Mouse (Mus musculus) urinary bladder, postnatal 4 days (tissue): ENCODE data around the gene Onecut1.

Experiments
- DNase-seq, 2 experiments: peaks; one replicate each; pipeline ENCODE4 v3.0.0; 2021 to 2022; ENCODE audit warnings: low spot score in 2 of 2

Gene Onecut1

GRCm38 (mm10) chr9:74860461-74860860, 1.3 kb upstream of the Onecut1 start:
- no peak for DNase-seq

- DNase-seq = no peak
Observed at GRCm38 (mm10) chr9:74862096-74862780, 517 bp downstream of the Onecut1 start.

DNA sequence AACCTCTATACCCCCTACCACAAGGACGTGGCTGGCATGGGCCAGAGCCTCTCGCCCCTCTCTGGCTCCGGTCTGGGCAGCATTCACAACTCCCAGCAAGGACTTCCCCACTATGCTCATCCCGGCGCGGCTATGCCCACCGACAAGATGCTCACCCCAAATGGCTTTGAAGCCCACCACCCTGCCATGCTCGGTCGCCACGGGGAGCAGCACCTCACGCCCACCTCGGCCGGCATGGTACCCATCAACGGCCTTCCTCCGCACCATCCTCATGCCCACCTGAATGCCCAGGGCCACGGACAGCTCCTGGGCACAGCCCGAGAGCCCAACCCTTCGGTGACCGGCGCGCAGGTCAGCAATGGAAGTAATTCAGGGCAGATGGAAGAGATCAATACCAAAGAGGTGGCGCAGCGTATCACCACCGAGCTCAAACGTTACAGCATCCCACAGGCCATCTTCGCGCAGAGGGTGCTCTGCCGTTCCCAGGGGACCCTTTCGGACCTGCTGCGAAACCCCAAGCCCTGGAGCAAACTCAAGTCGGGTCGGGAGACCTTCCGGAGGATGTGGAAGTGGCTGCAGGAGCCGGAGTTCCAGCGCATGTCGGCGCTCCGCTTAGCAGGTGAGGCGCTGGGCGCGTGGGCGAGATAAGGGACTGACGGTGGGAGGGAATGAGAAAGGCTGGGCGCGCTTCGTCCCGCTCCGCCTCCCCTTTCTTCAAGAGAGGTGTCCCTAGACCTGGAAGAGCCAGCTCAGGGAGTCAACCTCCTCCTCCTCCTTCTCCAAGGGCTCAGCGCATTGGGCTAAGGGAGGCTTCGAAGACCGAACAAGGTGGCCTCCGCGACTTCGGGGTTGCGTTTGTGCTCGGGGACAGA, 1.3 kb downstream of the Onecut1 start:
- no peak for DNase-seq

DNA sequence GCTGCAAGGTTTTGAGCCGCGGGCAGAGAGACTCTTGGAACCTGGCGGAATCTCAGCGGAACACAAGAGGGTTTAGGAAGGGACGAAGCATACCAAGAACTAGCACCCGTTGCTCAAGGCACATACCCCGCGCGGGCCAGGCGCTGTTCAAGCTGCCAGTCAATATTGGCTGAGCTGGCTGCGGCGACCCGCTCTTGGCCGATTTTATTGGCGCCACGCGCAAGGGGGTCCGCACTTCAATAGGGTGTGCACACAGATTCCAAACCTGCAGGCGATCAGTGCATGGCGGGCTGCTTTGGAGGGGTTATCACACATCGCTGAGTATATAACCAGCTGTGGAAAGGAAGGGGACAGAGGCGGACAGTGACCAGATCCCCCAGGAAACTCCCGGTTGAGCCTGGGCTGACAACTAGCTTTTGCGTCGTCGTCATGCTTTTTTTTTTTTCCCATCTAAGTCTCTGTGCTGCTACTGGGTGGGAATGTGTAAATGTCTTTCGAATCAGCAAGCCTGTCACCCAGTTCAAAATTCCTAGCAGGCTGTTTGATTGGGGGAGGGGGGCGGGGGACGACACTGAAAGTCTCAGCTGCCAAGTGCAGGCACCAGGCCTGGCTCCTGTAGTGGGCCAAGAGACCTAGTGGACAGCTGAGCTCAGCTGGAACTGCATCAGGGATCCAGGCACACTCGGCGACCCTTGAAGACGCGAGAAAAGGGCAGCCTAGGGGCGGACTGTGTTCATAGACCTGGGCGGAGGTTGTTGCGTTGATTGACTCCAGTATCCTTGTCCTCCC, 2.1 kb downstream of the Onecut1 start:
- DNase-seq = no peak

DNA sequence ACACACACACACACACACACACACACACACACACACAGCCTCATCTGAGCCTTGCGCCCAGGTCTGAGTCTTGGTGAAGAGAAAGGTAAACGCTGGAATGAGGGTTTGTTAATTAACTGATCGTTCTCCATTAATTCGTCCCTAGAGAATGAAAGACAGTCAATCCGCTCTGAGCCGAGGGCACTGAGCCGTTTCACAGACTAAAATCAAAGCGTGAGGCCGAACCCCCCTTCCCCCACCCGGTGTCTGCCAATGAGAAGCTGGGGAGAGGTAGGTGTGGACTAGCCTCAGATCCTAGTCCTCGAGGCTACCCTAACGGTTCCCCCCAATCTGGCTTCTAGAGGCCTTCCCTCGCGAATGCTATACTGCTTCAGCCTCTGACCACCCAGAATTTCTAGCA, 2.8 kb downstream of the Onecut1 start:
- DNase-seq = no peak

GRCm38 (mm10) chr9:74866596-74867313, 5.0 kb downstream of the Onecut1 start:
- DNase-seq = no peak

DNA sequence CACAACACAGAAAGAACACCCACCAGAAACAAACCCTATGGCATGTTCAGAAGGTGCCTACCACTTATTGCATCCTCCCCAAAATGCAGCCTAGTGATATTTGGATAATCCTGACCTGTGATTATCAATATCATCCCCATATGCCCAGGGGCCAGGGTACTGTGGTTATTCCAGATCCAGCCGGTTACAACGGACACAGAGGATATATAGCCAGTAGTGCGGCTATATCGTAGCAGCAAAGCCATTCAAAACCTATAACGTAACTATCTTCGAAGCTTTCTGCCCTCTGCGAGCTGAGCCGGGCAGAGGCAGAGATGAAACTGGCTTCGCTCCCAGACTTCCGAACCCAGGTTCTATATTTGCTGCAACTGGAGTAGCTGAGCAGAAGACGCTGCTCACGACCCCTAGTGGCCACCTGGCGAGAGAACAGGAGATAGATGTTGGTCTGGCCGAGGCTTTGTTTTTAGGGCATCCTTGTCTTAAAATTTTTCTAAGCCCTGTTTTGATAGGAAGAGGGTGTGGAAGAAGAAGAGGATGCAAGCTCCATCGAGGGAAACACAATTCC, 6.0 kb downstream of the Onecut1 start:
- no peak for DNase-seq

DNA sequence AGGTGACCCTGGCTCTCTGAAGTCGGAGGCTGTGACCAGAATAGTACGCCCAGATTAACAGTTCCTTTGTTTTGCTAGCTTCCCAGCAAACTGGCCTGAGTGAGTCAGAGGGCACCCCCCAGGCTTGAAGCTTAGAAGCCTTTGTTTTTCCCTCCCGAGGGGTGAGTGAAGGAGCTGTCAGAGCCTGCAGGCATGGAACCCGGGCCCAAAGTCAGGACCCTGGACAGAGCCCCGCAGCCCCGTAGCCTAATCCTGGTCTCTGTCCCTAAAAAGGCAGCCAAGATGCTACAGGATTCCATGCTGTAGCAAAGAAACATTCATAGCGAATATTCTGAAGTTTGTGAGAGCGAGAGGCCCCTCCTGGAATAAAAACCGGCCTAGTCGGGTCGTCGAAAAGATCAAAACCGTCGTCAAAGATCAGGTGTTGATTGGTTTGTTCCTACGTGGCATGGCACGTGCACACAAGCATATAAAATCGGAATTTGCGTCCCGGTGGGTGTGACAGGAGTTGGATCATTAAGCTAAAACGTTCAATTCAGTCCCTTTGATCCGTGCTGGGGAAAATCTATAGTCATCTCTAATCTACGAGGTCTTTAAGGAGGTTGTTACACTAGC, 6.7 kb downstream of the Onecut1 start:
- no peak for DNase-seq

GRCm38 (mm10) chr9:74870960-74871688, 9.4 kb downstream of the Onecut1 start:
- peak in 1 of 2 experiments; percentile 71 for DNase-seq

GRCm38 (mm10) chr9:74876328-74876727, 14.6 kb downstream of the Onecut1 start:
- no peak for DNase-seq

GRCm38 (mm10) chr9:74877709-74878108, 16.0 kb downstream of the Onecut1 start:
- DNase-seq = no peak

GRCm38 (mm10) chr9:74887866-74888265, 26.1 kb downstream of the Onecut1 start:
- no peak for DNase-seq

- no peak for DNase-seq
Observed at GRCm38 (mm10) chr9:74896742-74897141, 35.0 kb downstream of the Onecut1 start.

DNA sequence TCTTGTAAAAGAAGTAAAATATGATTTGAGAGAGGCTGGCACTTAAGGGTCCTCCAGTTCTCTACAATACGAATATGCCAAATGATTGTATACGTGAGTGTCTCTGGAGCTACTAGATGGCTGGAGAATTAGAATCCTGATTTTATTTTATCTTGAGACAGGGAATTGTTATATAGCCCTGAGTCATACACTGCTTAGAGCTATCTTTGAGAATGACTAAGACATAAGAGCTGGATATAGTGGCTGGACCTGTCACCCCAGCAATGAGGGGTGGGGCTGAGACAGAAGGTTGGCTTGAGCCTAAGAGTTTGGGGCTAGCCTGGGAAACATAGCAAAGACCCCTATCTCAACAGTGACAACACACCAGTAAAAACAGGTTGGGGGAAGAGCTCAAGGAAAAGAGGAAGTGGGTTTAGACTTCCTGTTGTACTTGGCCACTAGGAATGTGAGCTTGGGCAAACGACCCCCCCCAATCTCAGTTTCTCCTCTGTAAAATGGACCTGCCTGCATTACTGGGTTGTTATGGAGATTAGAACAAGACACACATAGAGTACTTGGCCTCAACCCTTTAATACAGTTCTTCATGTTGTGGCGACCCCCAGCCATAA, 35.8 kb downstream of the Onecut1 start:
- no peak for DNase-seq

DNA sequence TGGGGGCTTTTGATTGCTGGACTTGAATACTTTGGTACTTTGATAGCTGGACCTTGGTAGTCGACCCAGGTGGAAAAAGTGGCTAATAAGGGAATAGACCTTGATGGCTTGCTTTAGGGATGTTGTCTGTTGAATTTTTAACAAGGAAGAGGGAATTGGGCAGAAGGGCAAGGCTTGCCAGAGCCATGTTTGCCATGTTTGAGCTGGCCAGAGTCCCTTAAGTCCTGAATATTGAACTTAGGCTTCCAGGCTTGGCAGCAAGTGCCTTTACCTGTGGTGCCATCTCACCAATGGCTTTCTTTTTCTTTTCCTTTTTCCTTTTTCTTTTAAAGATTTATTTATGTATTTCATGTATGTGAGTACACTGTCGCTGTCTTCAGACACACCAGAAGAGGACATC, 38.4 kb downstream of the Onecut1 start:
- no peak for DNase-seq

DNA sequence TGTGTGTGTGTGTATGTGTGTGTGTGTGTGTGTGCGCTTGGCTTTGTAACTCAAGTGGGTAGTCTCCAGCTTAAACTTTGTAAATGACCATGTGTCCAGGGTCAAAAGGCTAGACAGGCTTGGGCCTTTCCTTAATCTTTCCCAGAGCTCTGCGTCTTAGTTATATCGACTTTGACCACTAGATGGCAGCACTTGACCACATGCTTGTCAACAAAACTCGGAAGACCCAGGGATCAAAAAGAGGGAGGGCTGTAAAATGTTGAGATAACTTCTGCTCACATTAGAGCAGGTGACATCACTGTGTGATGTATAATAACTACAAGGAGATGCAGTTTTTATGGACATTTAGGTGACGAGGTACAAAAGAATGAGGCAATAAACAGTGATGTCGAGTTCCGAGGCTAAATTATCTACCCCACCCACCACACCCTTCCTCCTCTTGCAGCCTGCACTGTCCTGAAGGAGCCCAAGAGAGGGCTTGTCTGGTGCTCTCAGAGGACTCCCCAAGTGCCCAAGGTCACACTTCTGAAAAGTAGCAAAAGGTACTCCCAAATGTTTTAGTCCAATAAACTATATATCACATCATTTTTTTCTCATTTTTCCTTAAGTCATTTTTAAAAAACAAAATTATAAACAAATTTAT, 43.3 kb downstream of the Onecut1 start:
- DNase-seq = peak; percentile 35 to 72

- peak in 1 of 2 experiments; percentile 40 for DNase-seq
Observed at GRCm38 (mm10) chr9:74906951-74907350, 45.2 kb downstream of the Onecut1 start.

GRCm38 (mm10) chr9:74909245-74909644, 47.5 kb downstream of the Onecut1 start:
- peak; percentile 30 to 67 for DNase-seq

DNA sequence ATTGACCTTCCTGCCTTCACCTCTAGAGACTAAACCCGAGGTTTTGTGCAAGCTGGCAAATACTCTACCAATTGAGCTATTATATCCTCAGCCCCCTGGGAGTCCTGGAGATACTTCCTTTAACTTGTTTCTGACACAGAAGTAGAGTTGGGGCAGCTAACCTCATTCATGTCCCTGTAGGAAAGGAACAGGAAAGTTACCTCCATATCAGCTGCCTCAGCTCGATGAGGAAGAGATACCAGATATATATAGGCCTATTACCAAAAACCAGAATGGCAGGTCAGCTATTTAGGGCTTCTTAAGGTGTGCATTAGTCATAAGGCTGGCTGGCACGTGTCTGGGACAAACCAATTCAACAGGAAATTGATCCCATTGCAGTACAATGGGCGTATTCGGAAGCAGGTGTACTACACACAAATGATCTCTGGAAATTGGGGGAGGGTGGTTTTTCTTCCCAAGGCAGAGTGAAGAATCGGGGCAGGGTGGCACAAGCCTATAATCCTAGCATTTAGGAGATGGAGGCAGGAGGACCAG, 48.6 kb downstream of the Onecut1 start:
- DNase-seq = no peak
